Mouse (Mus musculus): ENCODE measurements around the gene Lama5.

GRCm38 (mm10) chr2:180257963-180258865 lies 32.6 kb upstream of the Lama5 start:
- TF ChIP-seq CTCF (IDR thresholded peaks at IDR 0.05) (no peak), EP300 (IDR thresholded peaks at IDR 0.05) (no peak)
